Mouse (Mus musculus) embryo, embryonic 11.5 days (tissue): ENCODE measurements at regions not wholly inside any gene's neighbourhood (a gene's known extent, or its start where the extent isn't known, plus 50 kb on each side); places are given as distances from the start of the nearest gene placed in this dataset.

Experiments
- DNase-seq: peaks from one replicate; pipeline ENCODE4 v3.0.0-alpha.2; 2012; ENCODE audit warnings: low read depth, low spot score

- no peak for DNase-seq
Measured at GRCm38 (mm10) chr1:45732958-45733357, 62.0 kb upstream of the Wdr75 start.

GRCm38 (mm10) chr1:45745136-45745535 lies 49.8 kb upstream of the Wdr75 start:
- DNase-seq = no peak
